Mouse (Mus musculus) CH12.LX (cell line): ENCODE measurements around the gene Gm10681.

Experiments used
- BHLHE40 ChIP-seq: IDR thresholded peaks from 2 replicates; pipeline ENCODE4 v1.6.1; 2011; ENCODE audit warnings: mild to moderate bottlenecking, low read depth, low read length, improper control_type of control experiment
- CTCF ChIP-seq, 2 experiments: IDR thresholded peaks in 1 of 2; conservative IDR thresholded peaks in 1 of 2; 2 replicates each; pipeline ENCODE4 v1.5.1; 2011 to 2012; ENCODE audit warnings: low read depth in 2 of 2, low read length in 2 of 2, improper control_type of control experiment in 1 of 2, inconsistent platforms in 1 of 2, mild to moderate bottlenecking in 1 of 2, moderate library complexity in 1 of 2
- E2F4 ChIP-seq: IDR thresholded peaks from 2 replicates; pipeline ENCODE4 v1.6.1; 2011; ENCODE audit warnings: low read depth, low read length, improper control_type of control experiment; ENCODE audit not compliant: insufficient replicate concordance
- HCFC1 ChIP-seq: IDR thresholded peaks from 2 replicates; pipeline ENCODE4 v1.6.1; 2012; ENCODE audit warnings: low read depth, mild to moderate bottlenecking, inconsistent platforms, low read length, improper control_type of control experiment
- KAT2A ChIP-seq: IDR thresholded peaks from 2 replicates; pipeline ENCODE4 v1.6.1; 2012; ENCODE audit warnings: low read length, improper control_type of control experiment, inconsistent platforms; ENCODE audit not compliant: insufficient replicate concordance
- MAZ ChIP-seq: IDR thresholded peaks from 2 replicates; pipeline ENCODE4 v1.6.1; 2012; ENCODE audit warnings: low read depth, mild to moderate bottlenecking, inconsistent platforms, low read length, improper control_type of control experiment, moderate library complexity
- POLR2A ChIP-seq: IDR thresholded peaks from 2 replicates; pipeline ENCODE4 v1.6.1; 2011; ENCODE audit warnings: low read depth, mild to moderate bottlenecking, improper control_type of control experiment, low read length
- RCOR1 ChIP-seq: conservative IDR thresholded peaks from 2 replicates; pipeline ENCODE4 v1.6.1; 2012; ENCODE audit warnings: low read depth, mild to moderate bottlenecking, inconsistent platforms, low read length, improper control_type of control experiment
- SIN3A ChIP-seq: IDR thresholded peaks from 2 replicates; pipeline ENCODE4 v1.6.1; 2012; ENCODE audit warnings: low read length, improper control_type of control experiment, inconsistent platforms
- USF1 ChIP-seq: IDR thresholded peaks from 2 replicates; pipeline ENCODE4 v1.6.1; 2014; ENCODE audit warnings: low read depth, mild to moderate bottlenecking, inconsistent platforms, low read length, improper control_type of control experiment
- USF2 ChIP-seq: conservative IDR thresholded peaks from 2 replicates; pipeline ENCODE4 v1.6.1; 2011; ENCODE audit warnings: low read depth, low read length, improper control_type of control experiment

- TF ChIP-seq HCFC1 (no peak), CTCF (conservative IDR thresholded peaks at IDR 0.05 in 1 of 2, IDR thresholded peaks at IDR 0.05 in 1 of 2; ENCODE audit: low read depth in 2 of 2, low read length in 2 of 2) (no peak), POLR2A (no peak), USF1 (no peak), USF2 (no peak), E2F4 (no peak), RCOR1 (no peak), BHLHE40 (no peak), SIN3A (no peak), KAT2A (no peak), MAZ (no peak)
Observed at GRCm38 (mm10) chr3:98630152-98630551, 41.5 kb upstream of the Gm10681 start, which contains the start of gene Hsd3b5.
